Mouse (Mus musculus): ENCODE results near the gene Ank2. TPM values are rescaled to one million over a fixed set of nuclear protein-coding genes. Genes with fewer than 3 reads are reported as not detected.

The Ank2 gene
- total and polyA plus RNA-seq, 3 experiments = 96.1 to 290 (median 269) TPM

DNA sequence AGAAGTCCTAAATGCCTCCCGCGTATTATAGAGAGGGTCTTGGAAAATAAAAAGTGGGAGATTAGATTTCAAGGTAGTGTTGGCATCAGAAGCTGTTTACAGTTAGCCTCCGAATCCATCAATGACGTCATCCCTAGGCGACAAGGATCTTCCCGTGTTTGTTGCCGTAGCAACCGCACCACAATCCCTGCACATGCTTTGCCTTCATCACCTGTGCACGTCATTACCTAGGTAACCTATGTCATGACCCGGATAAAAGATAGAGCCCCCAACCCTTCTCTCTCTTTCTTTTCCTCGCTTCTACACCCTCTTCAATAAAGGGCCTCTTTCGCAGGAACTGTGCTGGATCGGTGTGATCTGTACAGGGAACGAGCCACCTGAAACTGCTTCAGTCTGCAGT, 229.5 kb downstream of the Ank2 start:
- intact Hi-C loops (cut with DNase I) = no loop called here
- Histone ChIP-seq H3K79me2 (replicated peaks; ENCODE audit: control insufficient read depth, insufficient read depth, low read length) (0 out of 2 replicates have a peak, but pooled peaks cover 2% of the 10 kb centered on the region), H3K27me3 (ENCODE audit: control insufficient read depth, insufficient read depth, low read length) (no peaks in the 10 kb centered on the region), H3K36me3 (ENCODE audit: control insufficient read depth, insufficient read depth, low read length) (no peaks in the 10 kb centered on the region), H3K27ac (no peak overlapping the region), H3K9ac (ENCODE audit: low read depth, low read length) (no peak overlapping the region), H3K4me1 (ENCODE audit: control insufficient read depth, insufficient read depth, low read length) (no peaks in the 10 kb centered on the region), H3K4me3 (no peak overlapping the region)
- DNase-seq = no peak
- 86% methylated on average over 14 of the region's 14 CpGs for WGBS
- TF ChIP-seq CTCF (IDR thresholded peaks at IDR 0.05) (no peak), EP300 (IDR thresholded peaks at IDR 0.05; ENCODE audit: insufficient read depth, low read depth, low read length) (no peak), POLR2A (IDR thresholded peaks at IDR 0.05; ENCODE audit: insufficient read depth, low read depth, low read length) (no peak)

DNA sequence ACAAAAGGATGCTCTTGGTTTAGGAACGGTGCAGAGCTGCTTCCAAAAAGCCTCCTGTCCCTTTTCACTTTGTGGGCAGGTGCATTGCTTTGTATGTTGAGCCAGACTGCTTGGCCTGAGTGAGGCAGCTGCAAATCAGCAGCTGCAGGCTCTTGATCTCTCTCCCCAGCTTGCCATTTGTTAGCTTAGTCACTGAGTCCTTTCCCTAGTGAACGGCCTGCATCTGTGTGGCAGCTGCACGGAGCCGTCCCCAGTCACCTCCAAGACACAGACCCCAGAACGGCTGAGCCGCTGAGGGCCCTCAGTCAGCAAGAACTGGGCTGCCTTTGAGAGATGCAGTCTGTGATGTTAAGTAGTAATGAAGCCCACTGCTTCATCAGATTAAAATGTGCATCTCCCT, 231.3 kb downstream of the Ank2 start:
- H3K27ac ChIP-seq = no peak overlapping the region
- H3K36me3 ChIP-seq (ENCODE audit: control insufficient read depth, insufficient read depth, low read length) = no peaks in the 10 kb centered on the region
- TF ChIP-seq EP300 (IDR thresholded peaks at IDR 0.05; ENCODE audit: insufficient read depth, low read depth, low read length) = no peak
- TF ChIP-seq CTCF (IDR thresholded peaks at IDR 0.05) = no peak
- no peak for TF ChIP-seq POLR2A (IDR thresholded peaks at IDR 0.05; ENCODE audit: insufficient read depth, low read depth, low read length)
- H3K9ac ChIP-seq (ENCODE audit: low read depth, low read length) = no peak overlapping the region
- H3K4me1 ChIP-seq (ENCODE audit: control insufficient read depth, insufficient read depth, low read length) = no peaks in the 10 kb centered on the region
- 0 out of 2 replicates have a peak, but pooled peaks cover 2% of the 10 kb centered on the region for H3K79me2 ChIP-seq (replicated peaks; ENCODE audit: control insufficient read depth, insufficient read depth, low read length)
- no peak for DNase-seq
- no peak overlapping the region for H3K4me3 ChIP-seq
- 63% methylated on average over 6 of the region's 6 CpGs for WGBS
- no peaks in the 10 kb centered on the region for H3K27me3 ChIP-seq (ENCODE audit: control insufficient read depth, insufficient read depth, low read length)
- intact Hi-C loops (cut with DNase I) = no loop called here

DNA sequence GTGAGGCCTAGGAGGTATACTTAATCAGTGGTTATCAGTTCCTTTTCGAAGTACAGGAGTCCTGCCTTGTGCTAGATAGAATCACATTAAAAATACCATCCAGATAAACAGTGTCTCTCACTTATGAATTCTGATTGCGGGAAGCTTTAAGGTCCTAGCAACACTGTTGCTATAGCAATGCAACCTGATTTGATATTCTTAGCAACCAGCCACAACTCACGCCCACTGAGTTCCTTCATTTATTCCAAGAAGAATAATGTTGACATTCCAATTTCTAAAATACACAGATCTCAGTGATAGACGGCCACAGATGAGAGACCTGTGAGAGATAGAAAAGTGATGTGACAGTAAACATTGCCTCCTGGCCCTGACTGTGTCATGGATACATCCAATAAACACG, 233.4 kb downstream of the Ank2 start:
- no peaks in the 10 kb centered on the region for H3K4me1 ChIP-seq (ENCODE audit: control insufficient read depth, insufficient read depth, low read length)
- no peak for TF ChIP-seq EP300 (IDR thresholded peaks at IDR 0.05; ENCODE audit: insufficient read depth, low read depth, low read length)
- TF ChIP-seq POLR2A (IDR thresholded peaks at IDR 0.05; ENCODE audit: insufficient read depth, low read depth, low read length) = no peak
- TF ChIP-seq CTCF (IDR thresholded peaks at IDR 0.05) = no peak

GRCm38 (mm10) chr3:127265182-127265581, 234.0 kb downstream of the Ank2 start:
- Histone ChIP-seq H3K9ac (ENCODE audit: low read depth, low read length) (no peak overlapping the region), H3K4me1 (ENCODE audit: control insufficient read depth, insufficient read depth, low read length) (no peaks in the 10 kb centered on the region), H3K4me3 (no peak overlapping the region), H3K27me3 (ENCODE audit: control insufficient read depth, insufficient read depth, low read length) (no peaks in the 10 kb centered on the region), H3K79me2 (replicated peaks; ENCODE audit: control insufficient read depth, insufficient read depth, low read length) (no peaks in the 10 kb centered on the region), H3K36me3 (ENCODE audit: control insufficient read depth, insufficient read depth, low read length) (no peaks in the 10 kb centered on the region), H3K27ac (no peak overlapping the region)
- WGBS = 57% methylated on average over 3 of the region's 3 CpGs
- TF ChIP-seq EP300 (IDR thresholded peaks at IDR 0.05; ENCODE audit: insufficient read depth, low read depth, low read length) = no peak
- TF ChIP-seq POLR2A (IDR thresholded peaks at IDR 0.05; ENCODE audit: insufficient read depth, low read depth, low read length) = no peak
- no peak for TF ChIP-seq CTCF (IDR thresholded peaks at IDR 0.05)
- intact Hi-C loops (cut with DNase I) = no loop called here
- no peak for DNase-seq

More for the DNA sequence above, 233.4 kb downstream of the Ank2 start:
- Histone ChIP-seq H3K9ac (ENCODE audit: low read depth, low read length) (no peak overlapping the region), H3K27ac (no peak overlapping the region), H3K4me3 (no peak overlapping the region), H3K79me2 (replicated peaks; ENCODE audit: control insufficient read depth, insufficient read depth, low read length) (0 out of 2 replicates have a peak, but pooled peaks cover 2% of the 10 kb centered on the region), H3K27me3 (ENCODE audit: control insufficient read depth, insufficient read depth, low read length) (no peaks in the 10 kb centered on the region), H3K36me3 (ENCODE audit: control insufficient read depth, insufficient read depth, low read length) (no peaks in the 10 kb centered on the region)
- intact Hi-C loops (cut with DNase I) = no loop called here
- no peak for DNase-seq
- WGBS = 73% methylated on average over 5 of the region's 5 CpGs

DNA sequence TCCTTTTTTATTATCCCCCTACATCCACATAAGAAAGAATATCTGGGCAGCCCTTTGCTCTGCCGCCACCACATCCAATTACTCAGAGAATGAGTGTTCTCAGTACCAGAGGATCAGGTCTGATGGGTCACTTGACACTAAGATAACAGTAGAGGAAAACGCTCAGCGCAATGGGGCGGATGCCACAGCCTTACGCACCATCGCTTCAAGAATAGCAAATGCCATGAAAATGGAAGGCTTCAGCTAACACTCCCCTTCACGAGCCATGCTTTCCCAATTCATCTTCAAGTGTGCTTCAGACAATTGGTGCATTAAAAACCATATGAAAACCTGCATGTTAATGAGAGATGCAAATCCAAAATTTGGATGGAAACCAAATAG, 238.4 kb downstream of the Ank2 start:
- Histone ChIP-seq H3K79me2 (replicated peaks; ENCODE audit: control insufficient read depth, insufficient read depth, low read length) (no peaks in the 10 kb centered on the region), H3K27ac (no peak overlapping the region), H3K36me3 (ENCODE audit: control insufficient read depth, insufficient read depth, low read length) (no peaks in the 10 kb centered on the region), H3K27me3 (ENCODE audit: control insufficient read depth, insufficient read depth, low read length) (no peaks in the 10 kb centered on the region), H3K4me3 (no peak overlapping the region), H3K9ac (ENCODE audit: low read depth, low read length) (no peak overlapping the region), H3K4me1 (ENCODE audit: control insufficient read depth, insufficient read depth, low read length) (peaks cover 2% of the 10 kb centered on the region)
- TF ChIP-seq POLR2A (IDR thresholded peaks at IDR 0.05; ENCODE audit: insufficient read depth, low read depth, low read length) (no peak), CTCF (IDR thresholded peaks at IDR 0.05) (no peak), EP300 (IDR thresholded peaks at IDR 0.05; ENCODE audit: insufficient read depth, low read depth, low read length) (no peak)
- intact Hi-C loops (cut with DNase I) = no loop called here
- DNase-seq = no peak
- WGBS = 79% methylated on average over 7 of the region's 7 CpGs

GRCm38 (mm10) chr3:127260007-127260785, 239.0 kb downstream of the Ank2 start:
- intact Hi-C loops (cut with DNase I) = no loop called here
- WGBS = 85% methylated on average over 15 of the region's 15 CpGs
- H3K79me2 ChIP-seq (replicated peaks; ENCODE audit: control insufficient read depth, insufficient read depth, low read length) = no peaks in the 10 kb centered on the region
- H3K9ac ChIP-seq (ENCODE audit: low read depth, low read length) = no peak overlapping the region
- H3K4me3 ChIP-seq = no peak overlapping the region
- H3K27me3 ChIP-seq (ENCODE audit: control insufficient read depth, insufficient read depth, low read length) = no peaks in the 10 kb centered on the region
- no peaks in the 10 kb centered on the region for H3K36me3 ChIP-seq (ENCODE audit: control insufficient read depth, insufficient read depth, low read length)
- H3K4me1 ChIP-seq (ENCODE audit: control insufficient read depth, insufficient read depth, low read length) = peaks cover 2% of the 10 kb centered on the region
- no peak for DNase-seq
- H3K27ac ChIP-seq = no peak overlapping the region
- TF ChIP-seq CTCF (IDR thresholded peaks at IDR 0.05) = no peak
- TF ChIP-seq EP300 (IDR thresholded peaks at IDR 0.05; ENCODE audit: insufficient read depth, low read depth, low read length) = no peak
- no peak for TF ChIP-seq POLR2A (IDR thresholded peaks at IDR 0.05; ENCODE audit: insufficient read depth, low read depth, low read length)

Data from heart, adult 2 months (tissue).